Mouse (Mus musculus) kidney, adult 2 months (tissue): ENCODE measurements at regions not wholly inside any gene's neighbourhood (a gene's known extent, or its start where the extent isn't known, plus 50 kb on each side); places are given as distances from the start of the nearest gene placed in this dataset.
A peak's percentile ranks its signal among the peaks of the same experiment; 100 is the strongest.

ENCODE experiments used
- DNase-seq: peaks from one replicate; pipeline ENCODE4 v3.0.0; 2021
- H3K27ac ChIP-seq: fragments of 200-500 bp; 2 replicates; pipeline ENCODE4 v1.5.1; 2012; ENCODE audit warnings: low read depth, low read length, control low read depth, inconsistent platforms; ENCODE audit not compliant: insufficient read depth
- H3K27me3 ChIP-seq: fragments of 200-500 bp; replicated peaks from 2 replicates; pipeline ENCODE4 v1.6.1; 2012; ENCODE audit warnings: mild to moderate bottlenecking, moderate library complexity, low read length, inconsistent platforms; ENCODE audit not compliant: control insufficient read depth, insufficient read depth
- H3K36me3 ChIP-seq: fragments of 200-500 bp; 2 replicates; pipeline ENCODE4 v1.6.1; 2012; ENCODE audit warnings: mild to moderate bottlenecking, moderate library complexity, low read length, inconsistent platforms; ENCODE audit not compliant: control insufficient read depth, insufficient read depth
- H3K4me1 ChIP-seq: fragments of 200-500 bp; 2 replicates; pipeline ENCODE4 v1.6.1; 2011; ENCODE audit warnings: low read length; ENCODE audit not compliant: control insufficient read depth, insufficient read depth
- H3K4me3 ChIP-seq: fragments of 200-500 bp; 2 replicates; pipeline ENCODE4 v1.5.1; 2011; ENCODE audit warnings: mild to moderate bottlenecking, low read depth, low read length, control low read depth; ENCODE audit not compliant: insufficient read depth
- CTCF ChIP-seq: fragments of 200-500 bp; conservative IDR thresholded peaks from 2 replicates; pipeline ENCODE4 v1.5.1; 2011; ENCODE audit warnings: low read depth, mild to moderate bottlenecking, control low read depth, low read length, moderate library complexity, mixed read lengths; ENCODE audit not compliant: insufficient read depth, insufficient read length
- POLR2A ChIP-seq: fragments of 200-500 bp; IDR thresholded peaks from one replicate; pipeline ENCODE4 v1.6.1; 2011; ENCODE audit warnings: low read depth, low read length, control low read depth
- WGBS: fragments of 180-500 bp; shearing (Covaris S2); methylation state at CpG from one replicate; pipeline ENCODE4 v1.1.7; 2018; 5-methylcytosine and 5-hydroxymethylcytosine counted together

DNA sequence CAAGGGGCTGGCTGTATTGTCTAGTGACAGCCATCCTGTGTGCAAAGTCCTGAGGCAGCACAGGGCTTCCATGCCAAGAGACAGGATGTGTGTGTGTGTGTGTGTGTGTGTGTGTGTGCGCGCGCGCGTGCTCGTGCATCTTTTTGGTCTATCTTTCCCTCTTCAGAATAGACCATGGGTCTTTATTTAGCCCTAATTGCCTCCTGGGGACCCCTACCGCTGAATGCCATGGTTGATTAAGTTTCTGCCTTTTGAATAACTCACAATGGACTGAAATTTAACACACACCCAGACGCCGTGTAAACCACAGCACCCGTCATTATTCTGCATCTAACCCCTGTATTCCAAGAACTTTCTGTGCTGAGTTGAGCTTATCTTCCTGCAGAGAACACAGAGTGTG, 435.2 kb upstream of the Kcnab2 start:
- 63% methylated on average over 10 of the region's 10 CpGs for WGBS
- TF ChIP-seq CTCF (no peak), POLR2A (no peak)
- H3K36me3 ChIP-seq, result no peaks in the 10 kb centered on the region
- no peak for DNase-seq
- H3K4me1 ChIP-seq, result no peaks in the 10 kb centered on the region
- no peak overlapping the region for H3K27ac ChIP-seq
- H3K4me3 ChIP-seq, result no peak overlapping the region
- H3K27me3 ChIP-seq, result no peaks in the 10 kb centered on the region

DNA sequence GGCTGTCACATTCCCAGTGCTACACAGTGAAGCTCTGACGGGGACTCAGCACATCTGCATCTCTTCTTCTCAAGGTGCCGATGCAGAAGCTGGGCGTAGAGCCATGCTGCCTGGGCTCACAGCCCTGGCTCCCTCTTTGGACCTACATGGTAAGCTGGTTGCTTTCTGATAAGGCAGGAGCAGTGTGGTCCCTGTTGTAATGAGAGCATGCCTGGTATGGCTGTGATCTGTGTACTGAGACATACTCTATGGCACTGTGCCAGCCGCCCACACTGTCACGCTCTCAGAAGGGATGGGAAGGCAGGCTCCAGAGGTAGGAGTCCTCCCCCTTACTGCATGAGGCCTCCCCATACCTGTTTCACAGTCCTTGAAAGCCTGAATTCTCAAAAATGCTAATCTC, 430.6 kb upstream of the Kcnab2 start:
- DNase-seq, result no peak
- no peaks in the 10 kb centered on the region for H3K36me3 ChIP-seq
- no peak overlapping the region for H3K4me3 ChIP-seq
- H3K27ac ChIP-seq, result no peak overlapping the region
- no peaks in the 10 kb centered on the region for H3K27me3 ChIP-seq
- 41% methylated on average over 5 of the region's 5 CpGs for WGBS
- H3K4me1 ChIP-seq, result no peaks in the 10 kb centered on the region
- no peak for TF ChIP-seq CTCF
- TF ChIP-seq POLR2A, result no peak

DNA sequence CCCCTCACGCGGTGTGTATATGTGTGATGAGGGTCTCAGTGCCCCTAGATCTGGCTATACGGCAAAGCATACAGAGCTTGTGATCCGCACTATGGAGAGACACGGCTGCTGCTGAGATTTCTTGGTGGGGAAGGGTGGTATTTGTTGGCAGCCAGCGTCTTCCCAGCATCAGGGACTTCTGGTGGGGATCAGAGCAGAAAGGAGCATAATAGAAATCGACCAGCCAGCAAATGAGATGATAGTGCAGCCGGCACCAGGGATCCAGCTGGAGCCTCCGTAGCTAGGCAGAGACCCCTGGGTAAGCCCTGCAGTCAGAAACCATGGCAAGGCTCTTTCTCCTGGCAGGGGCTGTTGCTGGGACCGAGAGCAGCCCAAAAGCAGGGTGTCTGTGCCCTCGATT, 425.2 kb upstream of the Kcnab2 start:
- H3K27ac ChIP-seq, result no peak overlapping the region
- WGBS, result 79% methylated on average over 11 of the region's 11 CpGs
- no peaks in the 10 kb centered on the region for H3K4me1 ChIP-seq
- TF ChIP-seq CTCF (no peak), POLR2A (no peak)
- no peak overlapping the region for H3K4me3 ChIP-seq
- DNase-seq, result no peak
- no peaks in the 10 kb centered on the region for H3K36me3 ChIP-seq
- H3K27me3 ChIP-seq, result no peaks in the 10 kb centered on the region

DNA sequence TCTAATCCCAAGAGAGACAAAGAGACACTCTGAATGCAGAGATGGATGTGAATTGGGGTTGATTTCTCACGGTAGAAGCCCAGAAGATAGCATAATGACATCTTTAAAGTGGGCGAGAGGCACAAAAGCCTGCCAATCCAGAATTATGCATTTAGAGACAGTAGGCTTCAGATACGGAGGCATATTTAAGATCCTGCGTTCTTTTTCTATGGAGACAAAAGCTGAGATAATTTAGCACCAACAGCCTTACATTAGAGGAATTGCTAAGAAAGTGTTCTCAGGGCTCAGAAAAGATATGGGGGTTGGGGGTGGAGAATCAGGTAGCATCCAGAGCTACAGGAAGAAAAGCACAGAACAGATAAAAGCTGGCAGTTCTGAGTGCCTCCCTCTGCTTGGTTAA, 422.4 kb upstream of the Kcnab2 start:
- Histone ChIP-seq H3K27ac (no peak overlapping the region), H3K27me3 (no peaks in the 10 kb centered on the region), H3K36me3 (no peaks in the 10 kb centered on the region), H3K4me1 (no peaks in the 10 kb centered on the region), H3K4me3 (no peak overlapping the region)
- 74% methylated on average over 4 of the region's 4 CpGs for WGBS
- no peak for DNase-seq
- no peak for TF ChIP-seq CTCF
- TF ChIP-seq POLR2A, result no peak

GRCm38 (mm10) chr4:152895076-152895475, 417.4 kb upstream of the Kcnab2 start:
- no peak for DNase-seq
- no peak for TF ChIP-seq POLR2A
- TF ChIP-seq CTCF, result no peak
- H3K36me3 ChIP-seq, result no peaks in the 10 kb centered on the region
- no peak overlapping the region for H3K4me3 ChIP-seq
- no peaks in the 10 kb centered on the region for H3K27me3 ChIP-seq
- 39% methylated on average over 13 of the region's 13 CpGs for WGBS
- no peaks in the 10 kb centered on the region for H3K4me1 ChIP-seq
- H3K27ac ChIP-seq, result no peak overlapping the region

DNA sequence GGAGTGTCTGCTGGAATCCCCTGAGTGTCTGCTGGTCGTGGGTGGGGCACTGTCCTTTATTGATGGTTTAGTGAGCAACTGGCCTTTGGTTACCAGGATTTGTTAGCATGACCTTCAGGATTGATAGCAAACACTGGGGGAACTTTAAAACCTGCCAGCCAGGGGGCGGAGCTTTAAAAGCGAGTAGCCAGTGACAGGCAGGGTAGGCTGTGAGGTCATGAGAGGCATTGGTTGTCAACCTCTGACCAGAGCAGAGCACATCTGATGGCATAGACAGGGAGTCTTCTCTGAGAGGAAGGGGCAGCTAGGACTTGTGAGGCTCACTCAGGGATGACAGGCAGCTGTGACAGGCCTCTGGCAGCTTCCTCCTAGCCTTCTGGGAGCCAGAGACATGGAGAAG, 415.3 kb upstream of the Kcnab2 start:
- H3K4me3 ChIP-seq, result no peak overlapping the region
- H3K4me1 ChIP-seq, result peaks cover 2% of the 10 kb centered on the region; the same call in 1 of the 2 replicates
- TF ChIP-seq POLR2A (no peak), CTCF (no peak)
- no peak overlapping the region for H3K27ac ChIP-seq
- no peaks in the 10 kb centered on the region for H3K27me3 ChIP-seq
- WGBS, result 82% methylated on average over 3 of the region's 3 CpGs
- no peak for DNase-seq
- no peaks in the 10 kb centered on the region for H3K36me3 ChIP-seq

GRCm38 (mm10) chr4:152889211-152889610, 411.5 kb upstream of the Kcnab2 start:
- Histone ChIP-seq H3K27me3 (no peaks in the 10 kb centered on the region), H3K4me3 (no peak overlapping the region), H3K4me1 (peaks cover 2% of the 10 kb centered on the region; the same call in 1 of the 2 replicates), H3K36me3 (no peaks in the 10 kb centered on the region), H3K27ac (no peak overlapping the region)
- WGBS, result 79% methylated on average over 5 of the region's 5 CpGs
- TF ChIP-seq POLR2A (no peak), CTCF (0 out of 2 replicates have a peak, but pooled peaks have one; percentile 2)
- no peak for DNase-seq

- 18% methylated on average over 14 of the region's 14 CpGs for WGBS
- H3K4me1 ChIP-seq, result peaks cover 2% of the 10 kb centered on the region; the same call in 1 of the 2 replicates
- TF ChIP-seq CTCF, result no peak
- TF ChIP-seq POLR2A, result no peak
- H3K27me3 ChIP-seq, result no peaks in the 10 kb centered on the region
- no peaks in the 10 kb centered on the region for H3K36me3 ChIP-seq
- no peak overlapping the region for H3K4me3 ChIP-seq
- peak; percentile 87 for DNase-seq
- no peak overlapping the region for H3K27ac ChIP-seq
Observed at GRCm38 (mm10) chr4:152888306-152888705, 410.6 kb upstream of the Kcnab2 start.
